Mouse (Mus musculus) layer of hippocampus, adult 18-20 months (tissue): ENCODE measurements around the gene Stx8. TPM values are rescaled to one million over a fixed set of nuclear protein-coding genes. Genes with fewer than 3 reads are reported as not detected.

Source experiments
- DNase-seq, 2 experiments: peaks; one replicate each; pipeline ENCODE4 v3.0.0; 2022; ENCODE audit warnings: low spot score in 2 of 2
- total RNA-seq, 2 experiments: library from RNA; stranded (reverse); gene quantifications; 2 replicates each; pipeline ENCODE4 v1.2.3; 2021

Stx8 gene
- total RNA-seq, 2 experiments from 2014 or later = 38.3 to 39.1 TPM

DNA sequence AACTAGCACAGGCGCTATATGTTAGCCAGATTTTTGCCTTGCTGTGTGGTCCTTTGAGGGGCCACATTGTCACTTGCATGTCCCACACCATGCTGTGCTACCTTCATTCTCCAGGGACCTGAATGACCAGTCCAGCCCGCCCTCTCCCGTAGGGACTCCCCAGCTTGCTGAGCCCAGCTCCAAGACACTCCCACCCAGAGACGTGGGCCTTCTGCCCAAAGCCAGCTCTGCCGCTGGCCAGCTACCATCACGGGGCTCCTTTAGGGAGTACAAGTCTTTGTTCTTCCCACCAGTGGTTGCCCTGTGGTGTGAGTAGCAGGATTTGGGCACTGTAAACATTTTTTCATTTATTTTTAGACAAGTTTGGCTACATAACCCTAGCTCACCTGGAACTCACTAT, 230.6 kb downstream of the Stx8 start:
- DNase-seq = no peak

- DNase-seq = no peak
Observed at GRCm38 (mm10) chr11:68197471-68197870, 231.5 kb downstream of the Stx8 start.

DNA sequence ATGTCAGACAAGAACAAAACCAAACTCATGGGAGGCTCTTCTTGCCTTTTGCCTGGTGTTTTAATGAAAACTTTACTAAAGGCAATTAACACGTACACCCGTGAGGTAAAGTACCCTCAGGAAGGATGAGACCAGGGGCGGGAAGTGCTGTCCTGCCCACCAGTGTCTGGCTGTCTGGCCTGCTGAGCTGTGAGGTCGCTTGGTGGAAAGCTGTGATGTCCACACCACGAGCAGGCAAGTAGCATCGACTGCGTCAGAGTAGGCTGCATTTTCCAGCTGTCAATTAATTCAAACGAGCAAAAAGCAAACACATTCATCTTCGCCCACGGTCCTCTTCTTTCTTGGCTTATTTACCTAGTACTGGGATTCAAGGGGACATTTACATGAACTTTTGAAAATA, 232.7 kb downstream of the Stx8 start:
- no peak for DNase-seq

DNA sequence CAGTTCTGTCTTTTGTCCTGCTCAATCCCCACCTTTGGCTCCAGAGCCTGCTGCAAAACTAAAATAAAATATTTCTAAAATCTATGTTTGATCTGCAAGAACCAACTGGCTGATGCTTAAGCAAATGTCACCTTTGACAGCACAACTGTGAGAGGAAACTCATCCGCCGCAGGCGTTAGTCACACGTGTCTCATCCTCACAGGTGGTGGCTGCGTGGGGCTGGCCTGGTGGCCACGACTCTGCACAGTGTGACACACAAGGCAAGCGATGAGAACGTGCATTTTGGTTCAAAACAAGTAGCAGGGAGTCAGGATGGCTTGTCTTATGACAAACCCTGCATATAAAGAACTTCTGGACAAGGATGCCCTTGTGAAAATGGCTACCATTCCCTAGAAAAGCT, 233.1 kb downstream of the Stx8 start:
- no peak for DNase-seq

DNA sequence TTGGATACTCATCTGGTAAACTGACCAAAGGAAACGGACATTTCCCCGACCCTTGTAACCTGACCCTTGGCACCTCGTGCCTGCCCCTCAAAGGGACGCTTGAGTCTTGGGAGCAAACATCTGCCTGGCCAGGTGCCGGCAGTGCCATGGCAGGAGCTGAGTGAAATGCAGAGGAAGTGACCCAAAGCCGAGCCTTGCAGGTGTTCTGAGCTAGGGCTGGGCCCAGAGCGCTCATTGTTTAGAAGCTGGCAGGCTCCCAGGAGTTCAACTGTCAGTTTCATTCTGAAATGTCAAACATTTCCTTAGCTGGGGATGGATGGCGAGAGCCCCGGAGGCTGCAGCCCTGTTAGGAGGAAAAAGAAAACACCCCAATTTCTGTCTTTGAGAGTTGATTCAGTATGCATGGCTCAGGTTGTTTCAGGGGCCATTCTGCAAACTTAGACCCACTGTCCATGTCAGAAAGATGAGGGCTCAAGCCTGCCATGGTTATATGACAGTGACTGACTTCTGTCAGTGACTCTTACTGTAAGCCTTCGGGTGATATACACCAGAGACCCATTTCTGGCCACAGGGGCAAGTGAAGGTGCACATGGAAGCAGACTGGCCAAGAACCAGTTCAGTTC, 233.9 kb downstream of the Stx8 start:
- DNase-seq = no peak

DNA sequence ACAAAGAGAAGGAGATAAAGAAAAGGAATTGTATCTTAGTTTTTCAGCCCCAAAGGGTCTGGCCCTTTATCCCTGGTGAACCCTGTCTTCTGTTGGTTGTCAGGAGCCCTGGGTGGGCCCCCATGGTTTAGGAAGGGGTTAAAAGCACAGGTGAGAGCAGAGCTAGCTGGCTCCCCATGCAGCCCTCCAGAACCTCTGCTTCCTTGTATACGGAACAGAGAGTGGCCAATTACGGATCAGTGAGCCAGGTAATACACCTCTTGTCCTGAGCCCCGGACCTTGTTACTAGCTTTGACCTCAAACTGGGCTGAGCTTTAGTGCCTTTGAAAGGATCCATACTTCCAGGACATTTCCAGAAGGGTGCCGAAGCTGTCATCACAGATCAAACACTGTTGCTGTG, 234.5 kb downstream of the Stx8 start:
- DNase-seq = no peak

- no peak for DNase-seq
Observed at GRCm38 (mm10) chr11:68201063-68201462, 235.1 kb downstream of the Stx8 start.

- DNase-seq = no peak
Observed at GRCm38 (mm10) chr11:68201811-68202459, 235.9 kb downstream of the Stx8 start.

- no peak for DNase-seq
Observed at GRCm38 (mm10) chr11:68202561-68202960, 236.6 kb downstream of the Stx8 start.

DNA sequence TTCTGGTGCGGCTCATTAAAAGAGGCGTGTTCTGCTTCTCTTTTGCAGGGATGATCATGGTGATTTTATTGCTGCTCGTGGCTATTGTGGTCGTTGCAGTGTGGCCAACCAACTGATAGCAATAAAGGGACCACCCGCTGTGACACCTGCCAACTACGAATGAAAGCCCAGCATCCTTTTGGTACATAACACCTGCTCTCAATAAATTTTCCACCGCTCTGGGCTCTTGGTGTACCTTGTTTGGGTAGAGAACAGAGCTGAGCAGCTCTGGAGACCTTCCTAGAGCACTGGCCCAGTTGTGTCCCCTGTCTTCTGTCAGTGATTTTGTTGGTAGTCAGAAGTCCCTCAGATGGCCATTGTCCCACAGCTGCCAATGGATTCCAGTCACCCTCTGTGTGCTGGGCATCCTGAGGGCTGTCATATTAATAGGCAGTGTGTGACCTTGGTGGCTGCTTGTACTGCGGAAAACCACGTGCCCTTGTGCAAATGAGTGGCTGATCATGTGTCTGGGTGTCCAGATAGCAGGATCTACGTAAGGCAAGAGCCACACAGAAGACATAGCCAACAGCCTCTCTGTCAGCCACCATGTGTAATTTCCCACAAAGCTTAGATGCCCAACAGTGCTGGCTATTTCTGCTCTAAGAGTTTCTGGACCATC, 237.8 kb downstream of the Stx8 start:
- no peak for DNase-seq

- no peak for DNase-seq
Observed at GRCm38 (mm10) chr11:68204407-68204806, 238.4 kb downstream of the Stx8 start.

DNA sequence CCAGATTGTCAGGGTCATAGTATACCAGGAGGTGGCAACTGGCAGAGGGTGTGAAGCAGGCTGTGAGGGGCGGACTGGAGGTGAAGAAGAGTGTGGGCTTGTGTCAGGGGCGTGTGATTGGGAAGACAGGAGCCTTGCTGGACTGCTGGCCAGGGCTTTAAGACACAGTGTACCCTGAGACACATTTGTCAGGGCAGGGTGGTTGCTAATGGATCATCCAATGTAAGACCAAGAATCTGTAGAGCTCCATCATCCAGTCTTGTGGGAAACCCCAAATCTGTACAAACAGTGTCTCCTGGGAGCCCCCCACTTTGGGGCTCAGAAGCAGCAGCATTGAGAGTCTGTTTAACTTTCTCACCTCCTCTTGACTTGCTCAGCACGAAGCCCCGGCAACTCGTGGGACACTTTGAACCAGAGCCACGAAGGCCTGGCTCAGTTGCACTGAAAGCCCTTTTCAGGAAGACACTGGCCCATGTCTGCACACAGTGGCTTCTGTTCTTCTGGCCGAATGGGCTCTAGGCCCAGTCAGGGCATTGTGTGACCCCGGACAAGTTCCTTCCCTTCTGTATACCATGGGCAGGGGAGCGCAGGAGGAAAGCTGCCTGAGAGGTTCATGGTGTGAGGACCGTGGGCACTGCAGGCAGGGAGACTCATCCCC, 239.7 kb downstream of the Stx8 start:
- peak in 1 of 2 experiments; percentile 51 for DNase-seq

GRCm38 (mm10) chr11:68208023-68208422, 242.0 kb downstream of the Stx8 start:
- no peak for DNase-seq

DNA sequence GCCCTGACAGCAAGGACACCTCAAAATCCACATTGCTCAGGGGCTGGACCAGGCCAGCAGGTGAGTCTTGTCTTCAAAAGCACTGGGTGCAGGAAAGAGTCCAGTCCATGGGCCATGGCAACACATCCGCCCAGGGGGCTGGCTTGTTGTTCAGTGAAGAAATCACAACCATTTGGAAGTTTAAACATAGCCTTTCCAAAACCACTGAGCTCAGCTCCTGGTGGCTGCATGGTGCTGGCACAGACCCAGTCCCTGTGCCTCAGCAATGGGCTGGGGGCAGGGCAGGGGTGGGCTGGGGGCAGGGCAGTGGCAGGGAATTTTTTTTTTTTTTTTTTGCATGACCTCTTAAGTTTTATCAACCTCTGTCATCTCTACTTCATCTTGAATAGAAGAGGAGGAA, 242.6 kb downstream of the Stx8 start:
- DNase-seq = no peak

- no peak for DNase-seq
Observed at GRCm38 (mm10) chr11:68209506-68209905, 243.5 kb downstream of the Stx8 start.

GRCm38 (mm10) chr11:68210714-68211113, 244.7 kb downstream of the Stx8 start:
- DNase-seq = no peak

DNA sequence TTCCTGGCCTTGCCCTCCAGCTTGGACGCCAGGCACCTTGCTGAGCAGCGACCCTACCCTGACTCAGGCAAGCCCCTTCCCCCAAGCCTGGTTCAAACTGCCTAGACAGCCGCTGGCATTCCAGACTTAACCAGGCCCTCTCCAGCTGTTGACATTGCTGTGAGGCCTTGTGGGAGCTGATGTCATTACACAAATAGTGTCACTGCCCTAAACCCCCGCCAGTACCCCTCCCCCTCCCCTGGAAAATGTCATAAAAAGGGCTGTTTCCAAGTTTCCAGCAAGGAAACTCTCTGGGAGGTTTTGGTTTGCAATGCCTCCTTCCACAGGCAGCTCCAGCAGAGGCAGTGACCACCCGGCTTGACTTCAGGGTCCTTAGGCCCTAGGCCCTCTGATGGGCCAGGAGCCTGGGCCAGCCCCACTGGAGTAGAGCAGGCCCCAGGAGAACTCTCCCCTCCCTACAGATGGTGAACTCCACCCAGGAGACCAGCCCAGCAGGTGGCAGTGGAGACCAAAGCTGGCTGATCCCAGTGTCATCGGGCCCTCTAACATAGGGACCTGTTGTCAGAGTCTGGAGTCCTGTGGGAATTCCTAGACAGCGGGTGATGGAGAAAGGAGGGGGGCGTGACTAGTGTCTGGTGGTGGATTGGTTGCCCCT, 246.1 kb downstream of the Stx8 start:
- peak in 1 of 2 experiments; percentile 26 for DNase-seq

DNA sequence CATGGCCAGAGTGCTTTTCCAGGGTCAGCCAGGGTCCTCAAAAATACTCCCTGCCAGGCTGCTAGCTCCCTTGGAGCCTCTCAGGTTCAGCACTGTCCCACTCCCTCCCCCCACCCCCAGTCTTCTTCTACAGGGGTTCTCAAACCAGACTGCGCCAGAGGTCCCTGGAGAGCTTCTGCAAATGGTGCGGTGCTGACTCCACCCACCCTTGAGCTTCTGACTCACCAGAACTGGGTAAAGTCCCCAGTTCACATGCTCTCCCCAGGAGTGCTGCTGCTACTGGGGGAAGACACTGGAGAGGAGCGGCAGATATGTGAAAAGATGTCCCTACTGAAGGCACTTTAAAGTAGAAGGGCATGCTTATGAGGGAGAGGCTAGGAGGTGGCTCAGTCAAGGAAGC, 247.9 kb downstream of the Stx8 start:
- no peak for DNase-seq

GRCm38 (mm10) chr11:68214496-68215205, 248.7 kb downstream of the Stx8 start:
- no peak for DNase-seq

DNA sequence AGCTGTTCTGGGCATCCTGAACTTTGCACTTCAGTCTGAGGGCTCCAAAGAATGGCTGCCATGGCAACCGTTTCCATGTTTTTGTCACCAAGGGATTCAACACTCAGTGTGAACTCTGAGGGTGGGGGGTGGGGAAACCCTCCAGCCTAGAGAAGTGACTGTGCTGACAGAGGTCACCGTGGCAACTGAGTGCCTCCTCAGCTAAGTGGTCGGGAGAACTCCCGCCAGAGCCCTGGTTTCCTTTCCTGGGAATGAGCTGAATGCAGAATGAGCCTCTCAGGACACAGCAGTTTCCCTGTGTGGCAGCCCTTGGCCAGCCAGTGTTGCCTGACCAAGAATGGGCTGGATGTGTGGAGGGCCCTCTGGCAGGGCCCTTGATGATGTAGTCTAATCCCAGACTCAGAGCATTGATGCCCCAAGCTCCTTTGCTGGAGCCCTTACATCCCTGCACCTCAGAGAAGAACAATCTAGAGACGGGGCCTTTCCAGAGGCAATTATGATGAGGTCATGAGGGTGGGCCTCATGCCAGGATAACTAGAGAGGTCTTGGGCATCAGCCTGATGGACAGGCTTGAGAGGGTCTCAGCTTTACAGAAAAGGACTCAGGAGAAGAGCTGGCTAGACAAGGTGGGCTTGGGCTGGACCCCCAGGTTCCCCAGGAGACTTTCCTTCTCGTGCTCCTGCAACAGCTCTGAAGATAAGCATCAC, 249.4 kb downstream of the Stx8 start:
- DNase-seq = no peak
